Mouse (Mus musculus) bone marrow, adult 2 months (tissue): Measurements from ENCODE around the gene Ube2m. TPM values are rescaled to one million over a fixed set of nuclear protein-coding genes. Genes with fewer than 3 reads are reported as not detected.

Source experiments
- H3K27ac ChIP-seq: fragments of 200-500 bp; 2 replicates; pipeline ENCODE4 v1.5.1; 2012; ENCODE audit warnings: low read depth, mild to moderate bottlenecking, control low read depth, inconsistent platforms, low read length; ENCODE audit not compliant: control insufficient read depth, poor library complexity, insufficient read depth
- H3K4me1 ChIP-seq: fragments of 200-500 bp; 2 replicates; pipeline ENCODE4 v1.6.1; 2011; ENCODE audit warnings: low read length; ENCODE audit not compliant: control insufficient read depth, insufficient read depth
- H3K4me3 ChIP-seq: fragments of 200-500 bp; replicated peaks from 2 replicates; pipeline ENCODE3; 2011; ENCODE audit warnings: mild to moderate bottlenecking, low read depth, low read length, control low read depth; ENCODE audit not compliant: control insufficient read depth
- CTCF ChIP-seq: fragments of 200-500 bp; IDR thresholded peaks from 2 replicates; pipeline ENCODE4 v1.5.1; 2011; ENCODE audit warnings: low read length, control low read depth; ENCODE audit not compliant: control insufficient read depth, insufficient read depth
- POLR2A ChIP-seq: fragments of 200-500 bp; IDR thresholded peaks from 2 replicates; pipeline ENCODE4 v1.6.1; 2011; ENCODE audit warnings: low read depth, mild to moderate bottlenecking, control low read depth, low read length, borderline replicate concordance; ENCODE audit not compliant: control insufficient read depth
- WGBS: fragments of 180-500 bp; shearing (Covaris S2); methylation state at CpG from one replicate; pipeline ENCODE4 v1.1.7; 2018; 5-methylcytosine and 5-hydroxymethylcytosine counted together
- polyA plus RNA-seq: library from polyadenylated mRNA; stranded (reverse); fragments of >200 nt; gene quantifications from 2 replicates; pipeline ENCODE4 v1.2.4, GENCODE M21; 2011; ENCODE audit warnings: low replicate concordance; ENCODE audit not compliant: missing spikeins, insufficient read depth, insufficient read length

The Ube2m gene
- polyA plus RNA-seq, 1 experiment, result 135 TPM

DNA sequence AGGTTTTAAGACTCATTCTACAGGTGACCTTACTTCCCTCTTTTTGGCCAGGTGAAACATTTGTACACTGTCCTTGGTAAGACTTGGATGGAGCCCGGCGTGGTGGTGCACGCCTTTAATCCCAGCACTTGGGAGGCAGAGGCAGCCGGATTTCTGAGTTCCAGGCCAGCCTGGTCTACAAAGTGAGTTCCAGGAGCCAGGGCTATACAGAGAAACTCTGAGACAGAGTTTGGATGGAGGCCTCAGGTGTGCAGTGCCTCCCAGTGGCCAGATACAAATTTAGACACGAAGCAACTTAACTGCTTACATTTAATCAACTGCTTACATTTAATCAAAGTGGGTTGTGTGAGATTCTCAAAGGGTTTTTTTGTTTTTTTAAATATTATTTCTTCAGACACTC is 7.0 kb downstream of the Ube2m start:
- TF ChIP-seq CTCF, result no peak
- TF ChIP-seq POLR2A, result no peak
- WGBS, result 74% methylated on average over 5 of the region's 5 CpGs
- peaks cover 3% of the 10 kb centered on the region; the same call in 1 of the 2 replicates for H3K4me1 ChIP-seq

GRCm38 (mm10) chr7:13028986-13029385 is 9.1 kb downstream of the Ube2m start:
- Histone ChIP-seq H3K27ac (no peak overlapping the region), H3K4me3 (no peak overlapping the region), H3K4me1 (peaks cover 2% of the 10 kb centered on the region; the same call in 1 of the 2 replicates)
- TF ChIP-seq CTCF (no peak), POLR2A (no peak)
- WGBS, result 94% methylated on average over 4 of the region's 4 CpGs

More for the DNA sequence above, 7.0 kb downstream of the Ube2m start:
- Histone ChIP-seq H3K4me3 (no peak overlapping the region), H3K27ac (no peak overlapping the region)

- WGBS, result 29% methylated on average over 4 of the region's 4 CpGs
- Histone ChIP-seq H3K27ac (no peak overlapping the region), H3K4me3 (peak overlapping the region; percentile 65), H3K4me1 (peaks cover 4% of the 10 kb centered on the region)
- TF ChIP-seq POLR2A, result no peak
Measured at GRCm38 (mm10) chr7:13025511-13026112, 12.5 kb downstream of the Ube2m start.

DNA sequence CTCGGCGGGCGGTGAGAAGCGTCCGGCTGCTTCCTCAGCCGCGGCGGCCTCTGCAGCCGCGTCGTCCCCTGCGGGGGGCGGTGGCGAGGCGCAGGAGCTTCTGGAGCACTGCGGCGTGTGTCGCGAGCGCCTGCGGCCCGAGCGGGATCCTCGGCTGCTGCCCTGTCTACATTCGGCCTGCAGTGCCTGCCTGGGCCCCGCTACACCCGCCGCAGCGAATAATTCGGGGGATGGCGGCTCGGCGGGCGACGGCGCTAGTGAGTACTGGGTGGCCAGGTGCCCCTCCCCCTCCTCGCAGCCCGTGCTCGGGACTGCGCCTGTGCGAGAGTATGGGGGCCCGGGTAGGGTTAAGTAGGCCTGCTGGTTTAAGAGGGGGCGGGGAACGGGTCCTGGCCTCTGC is 13.3 kb downstream of the Ube2m start:
- TF ChIP-seq CTCF, result no peak
- TF ChIP-seq POLR2A, result no peak
- H3K4me3 ChIP-seq, result peak overlapping the region; percentile 65
- peak overlapping the region; percentile 99 for H3K27ac ChIP-seq
- WGBS, result under 1% methylated on average over 44 of the region's 44 CpGs
- peaks cover 4% of the 10 kb centered on the region for H3K4me1 ChIP-seq

- peak overlapping the region; percentile 99 for H3K27ac ChIP-seq
- H3K4me1 ChIP-seq, result peaks cover 4% of the 10 kb centered on the region
- TF ChIP-seq POLR2A (peak; percentile 83; the same call in 1 of the 2 replicates), CTCF (no peak; the same call in 1 of the 2 replicates)
- WGBS, result under 1% methylated on average over 93 of the region's 95 CpGs
- H3K4me3 ChIP-seq, result peak overlapping the region; percentile 93
Measured at GRCm38 (mm10) chr7:13023928-13024731, 13.9 kb downstream of the Ube2m start.

GRCm38 (mm10) chr7:13022773-13023535 is 15.1 kb downstream of the Ube2m start:
- H3K27ac ChIP-seq, result peak overlapping the region; percentile 68
- WGBS, result 3% methylated on average over 31 of the region's 31 CpGs
- peak overlapping the region; percentile 63 for H3K4me3 ChIP-seq
- peaks cover 4% of the 10 kb centered on the region for H3K4me1 ChIP-seq
- no peak for TF ChIP-seq CTCF
- peak; percentile 51; the same call in 1 of the 2 replicates for TF ChIP-seq POLR2A

GRCm38 (mm10) chr7:13015217-13015616 is 22.9 kb downstream of the Ube2m start:
- no peak for TF ChIP-seq POLR2A
- TF ChIP-seq CTCF, result no peak
- H3K4me1 ChIP-seq, result no peaks in the 10 kb centered on the region; the same call in 1 of the 2 replicates
- 74% methylated on average over 1 of the region's 1 CpGs for WGBS
- no peak overlapping the region for H3K27ac ChIP-seq
- H3K4me3 ChIP-seq, result no peak overlapping the region
